Mouse (Mus musculus) A20 (cell line): ENCODE measurements around the gene Mov10.

Experiments
- DNase-seq: peaks from one replicate; pipeline ENCODE4 v3.0.0-alpha.2; 2011; ENCODE audit warnings: low read depth, low spot score

Gene Mov10

GRCm38 (mm10) chr3:104780561-104781420 is 37.6 kb downstream of the Mov10 start, which contains the start of gene Ppm1j:
Gene Ppm1j (plus strand): TSS chr3:104781056.
- peak; percentile 72 for DNase-seq

DNA sequence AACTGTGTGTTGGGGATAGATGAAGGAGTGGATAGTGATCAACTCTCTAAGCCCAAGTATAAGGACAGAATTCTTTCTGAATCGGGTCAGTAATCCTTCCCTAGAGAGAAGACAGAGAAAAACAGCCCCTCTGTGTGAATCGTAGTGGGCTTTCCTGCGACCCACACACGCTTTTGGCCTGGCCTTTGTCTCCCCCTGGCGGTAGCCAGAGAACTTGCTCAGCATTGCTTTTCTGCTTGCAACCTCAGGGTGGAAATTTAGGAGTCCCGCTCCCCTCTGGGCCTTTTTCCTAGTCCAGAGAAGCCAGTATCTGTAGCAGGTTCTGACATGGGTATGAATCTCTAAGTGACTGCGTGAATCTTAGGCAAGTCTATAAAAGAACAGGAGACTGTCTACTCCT is 38.4 kb downstream of the Mov10 start:
- DNase-seq, result peak; percentile 76

DNA sequence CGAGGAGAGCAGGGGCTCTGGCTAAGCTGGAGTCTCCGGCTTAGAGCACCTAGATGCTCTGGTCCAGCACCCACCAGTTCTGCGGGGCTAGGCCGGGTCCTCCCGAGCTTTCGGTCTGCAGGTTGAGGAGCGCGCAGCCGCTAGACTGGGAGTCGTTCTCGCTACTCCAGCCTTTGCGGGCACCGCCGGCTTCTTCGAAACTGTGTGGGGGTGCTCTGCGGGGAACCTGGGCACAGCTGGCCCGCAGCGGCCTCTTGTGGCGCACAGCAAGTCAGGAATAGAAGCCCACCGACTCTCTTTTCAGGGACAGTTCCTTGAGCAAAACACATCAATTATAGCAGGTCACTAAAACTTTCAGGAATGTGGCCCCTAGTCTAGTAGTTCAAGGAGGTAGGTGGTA is 41.0 kb downstream of the Mov10 start:
- DNase-seq, result no peak

DNA sequence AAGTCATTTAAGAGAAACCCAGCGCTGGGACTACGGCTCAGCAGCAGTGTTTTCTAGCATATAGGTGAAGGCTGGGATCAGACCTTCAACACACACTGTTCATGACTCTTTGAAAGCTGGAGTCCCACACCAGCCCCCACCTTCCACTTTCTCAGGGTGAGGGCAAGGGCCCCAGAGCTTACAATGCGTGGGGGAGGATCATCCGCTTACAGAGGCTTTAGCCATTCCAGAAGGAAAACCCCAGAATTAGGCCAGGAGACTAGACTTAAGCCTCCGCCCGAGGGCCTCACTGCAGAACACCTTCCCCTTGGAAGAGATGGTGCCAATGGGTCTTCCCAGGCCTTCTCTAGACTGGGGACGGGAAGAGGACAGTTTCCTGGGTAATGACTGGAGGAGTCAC is 45.1 kb downstream of the Mov10 start:
- DNase-seq, result no peak

GRCm38 (mm10) chr3:104771460-104771859 is 46.9 kb downstream of the Mov10 start:
- DNase-seq, result no peak

- DNase-seq, result no peak
Observed at GRCm38 (mm10) chr3:104770918-104771317, 47.4 kb downstream of the Mov10 start.

DNA sequence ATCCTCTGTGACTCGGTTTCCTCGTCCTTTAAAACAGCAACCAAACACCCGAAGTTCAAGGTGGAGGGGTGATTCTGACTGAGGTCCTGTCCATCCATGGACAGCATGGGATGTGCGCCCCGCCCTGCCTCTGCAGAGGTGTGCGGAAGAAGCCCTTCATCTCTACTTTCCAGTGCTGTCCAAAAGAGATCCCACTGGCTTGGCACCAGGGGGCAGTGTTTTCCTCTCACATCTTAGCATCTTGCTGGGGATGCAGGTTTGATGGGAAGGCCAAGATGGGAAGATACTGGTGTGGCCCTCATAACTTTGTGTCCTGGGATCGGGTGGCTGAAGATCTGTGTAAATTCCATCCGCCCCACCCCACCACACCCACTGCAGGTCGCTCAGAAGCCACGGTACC is 48.3 kb downstream of the Mov10 start:
- peak; percentile 30 for DNase-seq

- no peak for DNase-seq
Observed at GRCm38 (mm10) chr3:104769135-104769534, 49.2 kb downstream of the Mov10 start.

DNA sequence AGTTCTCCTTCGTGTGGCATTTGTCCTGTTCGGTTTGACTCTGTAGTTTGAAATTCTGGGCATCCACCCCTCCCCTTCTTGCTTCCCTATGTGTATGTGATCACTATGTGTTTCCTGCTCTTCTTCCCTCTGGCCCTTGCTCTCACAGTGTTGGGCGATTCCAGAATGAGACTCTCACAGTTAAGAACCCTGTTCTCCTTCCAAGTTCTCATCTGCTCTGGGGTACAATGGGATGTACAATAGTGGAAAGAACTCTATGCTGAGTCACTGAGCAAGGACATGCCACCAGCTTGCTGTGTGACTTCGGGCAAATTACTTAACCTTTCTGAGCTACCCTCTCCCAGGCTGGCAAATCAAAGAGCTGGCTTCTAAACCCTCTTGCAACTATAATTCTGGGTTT is 50.6 kb downstream of the Mov10 start:
- no peak for DNase-seq

- DNase-seq, result no peak
Observed at GRCm38 (mm10) chr3:104767141-104767540, 51.2 kb downstream of the Mov10 start.

- peak; percentile 52 for DNase-seq
Observed at GRCm38 (mm10) chr3:104765021-104765420, 53.3 kb downstream of the Mov10 start.

- peak; percentile 37 for DNase-seq
Observed at GRCm38 (mm10) chr3:104762103-104762863, 56.1 kb downstream of the Mov10 start.

GRCm38 (mm10) chr3:104758869-104759268 is 59.5 kb downstream of the Mov10 start:
- DNase-seq, result no peak

GRCm38 (mm10) chr3:104758406-104758805 is 60.0 kb downstream of the Mov10 start:
- DNase-seq, result peak; percentile 76

DNA sequence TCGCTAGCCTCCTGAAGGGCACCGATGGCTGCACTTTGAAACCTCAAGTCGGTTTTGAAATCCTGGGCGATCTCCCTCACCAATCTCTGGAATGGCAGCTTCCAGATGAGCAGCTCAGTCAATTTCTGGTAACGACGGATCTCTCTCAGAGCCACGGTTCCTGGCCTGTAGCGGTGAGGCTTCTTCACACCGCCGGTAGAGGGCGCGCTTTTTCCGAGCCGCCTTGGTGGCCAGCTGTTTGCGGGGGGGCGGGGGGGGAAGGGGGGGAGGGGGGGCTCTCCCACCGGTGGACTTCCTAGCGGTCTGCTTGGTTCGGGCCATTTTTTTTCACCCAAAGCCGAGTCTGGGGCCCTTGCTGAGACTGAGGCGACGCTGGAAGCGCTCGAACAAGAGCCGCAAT is 65.5 kb downstream of the Mov10 start:
- peak; percentile 44 for DNase-seq
